ENCODE assay signal across 11 mouse cellular contexts in genomic region chr10:122408697-122409409, GRCm38 (mm10). TPM values are rescaled to one million over a fixed set of nuclear protein-coding genes. Genes with fewer than 3 reads are reported as not detected.
DNase-seq lines count a peak whose midpoint lies in the region; ATAC-seq lines count a peak whose summit lies in the region.
"Had no signal": no experiment of that assay in that cellular context is flagged by ENCODE, and none has a peak within 500 bp of the region (broad histone marks: within the 10 kb centered on the region; RNA-seq: fewer than 3 reads in every experiment).

No protein-coding gene starts in this region.

- H3K27ac ChIP-seq in embryonic facial prominence, embryonic 14.5 days (replicated peaks; ENCODE audit: low read depth, low read length) = no peak overlapping the region
- H3K27ac ChIP-seq in embryonic facial prominence, embryonic 10.5 days (replicated peaks) = no peak overlapping the region
- H3K27ac ChIP-seq in kidney, embryonic 15.5 days = no peak overlapping the region
- H3K27ac ChIP-seq: hindbrain, embryonic 13.5 days had no signal

- no peak for ATAC-seq in embryonic facial prominence, embryonic 14.5 days (ENCODE audit: low read depth)
- ATAC-seq in kidney, embryonic 15.5 days (replicated peaks; ENCODE audit: low FRiP score) = peak; percentile 67; the same call in 1 of the 2 replicates
- ATAC-seq in activated CD4-positive, CD25-positive, alpha-beta regulatory T cell, adult 4 months = no peak

- H3K4me3 ChIP-seq in embryonic facial prominence, embryonic 14.5 days (ENCODE audit: low read depth, low read length) = no peak overlapping the region
- H3K4me3 ChIP-seq in embryonic facial prominence, embryonic 10.5 days = no peak overlapping the region
- no peak overlapping the region for H3K4me3 ChIP-seq in kidney, embryonic 15.5 days (replicated peaks)
- H3K4me3 ChIP-seq: hindbrain, embryonic 13.5 days had no signal

- no peaks in the 10 kb centered on the region for H3K4me1 ChIP-seq in embryonic facial prominence, embryonic 14.5 days (ENCODE audit: control insufficient read depth, insufficient read depth, low read length)
- no peaks in the 10 kb centered on the region for H3K4me1 ChIP-seq in embryonic facial prominence, embryonic 10.5 days
- H3K4me1 ChIP-seq in kidney, embryonic 15.5 days = 0 out of 2 replicates have a peak, but pooled peaks cover 6% of the 10 kb centered on the region
- H3K4me1 ChIP-seq: hindbrain, embryonic 13.5 days had no signal

- no peaks in the 10 kb centered on the region for H3K27me3 ChIP-seq in embryonic facial prominence, embryonic 14.5 days (replicated peaks; ENCODE audit: control insufficient read depth, insufficient read depth, low read length)
- no peaks in the 10 kb centered on the region for H3K27me3 ChIP-seq in embryonic facial prominence, embryonic 10.5 days (replicated peaks; ENCODE audit: low read depth, poor library complexity, severe bottlenecking)
- no peaks in the 10 kb centered on the region for H3K27me3 ChIP-seq in kidney, embryonic 15.5 days
- H3K27me3 ChIP-seq: hindbrain, embryonic 13.5 days had no signal

- no peaks in the 10 kb centered on the region for H3K9me3 ChIP-seq in embryonic facial prominence, embryonic 14.5 days (ENCODE audit: control insufficient read depth, low read length)
- no peaks in the 10 kb centered on the region for H3K9me3 ChIP-seq in embryonic facial prominence, embryonic 10.5 days
- H3K9me3 ChIP-seq in kidney, embryonic 15.5 days (replicated peaks) = no peaks in the 10 kb centered on the region
- H3K9me3 ChIP-seq: hindbrain, embryonic 13.5 days had no signal

- no peaks in the 10 kb centered on the region for H3K36me3 ChIP-seq in embryonic facial prominence, embryonic 14.5 days (ENCODE audit: control insufficient read depth, insufficient read depth, low read length)
- H3K36me3 ChIP-seq in embryonic facial prominence, embryonic 10.5 days (replicated peaks) = no peaks in the 10 kb centered on the region
- no peaks in the 10 kb centered on the region for H3K36me3 ChIP-seq in kidney, embryonic 15.5 days
- H3K36me3 ChIP-seq: hindbrain, embryonic 13.5 days had no signal

- H3K9ac ChIP-seq in embryonic facial prominence, embryonic 14.5 days (ENCODE audit: low read depth, low read length) = no peak overlapping the region
- no peak overlapping the region for H3K9ac ChIP-seq in kidney, embryonic 15.5 days
- H3K9ac ChIP-seq: hindbrain, embryonic 13.5 days had no signal

- WGBS in embryonic facial prominence, embryonic 14.5 days = 81% methylated on average over 7 of the region's 7 CpGs
- WGBS in embryonic facial prominence, embryonic 10.5 days = 89% methylated on average over 7 of the region's 7 CpGs
- WGBS in kidney, embryonic 15.5 days = 63% methylated on average over 7 of the region's 7 CpGs

- peak; percentile 23 for DNase-seq in embryonic facial prominence, embryonic 14.5 days (ENCODE audit: low spot score)
- DNase-seq in embryonic facial prominence, embryonic 10.5 days (ENCODE audit: low spot score) = no peak
- peak; percentile 1 for DNase-seq in urinary bladder, adult 18-20 months (ENCODE audit: low spot score in 2 of 2)
- DNase-seq in urinary bladder, postnatal 4 days (ENCODE audit: low spot score in 2 of 2) = no peak
- peak; percentile 7 for DNase-seq in yolk sac, embryonic 10.5 days (ENCODE audit: low spot score)
- no peak for DNase-seq in layer of hippocampus, adult 9-11 months
- DNase-seq: cerebellum, adult 18-20 months; gastrocnemius, postnatal 25 days had no signal

- H3K4me2 ChIP-seq in embryonic facial prominence, embryonic 14.5 days (ENCODE audit: low read depth, low read length) = no peak overlapping the region
- no peak overlapping the region for H3K4me2 ChIP-seq in kidney, embryonic 15.5 days
- H3K4me2 ChIP-seq: hindbrain, embryonic 13.5 days had no signal

RNA-seq across cellular contexts. Expression of gene Avpr1a, which starts 39.4 kb away (rescaled TPM):
- polyA plus RNA-seq in embryonic facial prominence, embryonic 14.5 days (2014; fragmentation: Nextera tagmentation; extraction: Ambion mirVana) = 3.6 and 4.0 TPM in 2 replicates
- polyA plus RNA-seq in embryonic facial prominence, embryonic 10.5 days (2016; fragmentation: Nextera tagmentation; extraction: Ambion mirVana) = 0.16 and 0.34 TPM in 2 replicates
- polyA plus RNA-seq in kidney, embryonic 15.5 days (2015; fragmentation: Nextera tagmentation; extraction: Ambion mirVana) = 3.0 and 3.8 TPM in 2 replicates
- polyA plus RNA-seq in activated CD4-positive, CD25-positive, alpha-beta regulatory T cell, adult 4 months (2017; shearing (Covaris generic)) = not detected

Comparison
In these comparisons a context has a peak if more than half of its experiments do, and no peak if none do; other contexts are left out.
1. DNase-seq: peak in embryonic facial prominence, embryonic 14.5 days (single experiment), urinary bladder, adult 18-20 months (2 of 2) and yolk sac, embryonic 10.5 days (single experiment); none in embryonic facial prominence, embryonic 10.5 days (single experiment), urinary bladder, postnatal 4 days (0 of 2) and layer of hippocampus, adult 9-11 months (single experiment).